Mouse (Mus musculus) lung, embryonic 16.5 days (tissue): ENCODE measurements around the gene Kat2b. TPM values are rescaled to one million over a fixed set of nuclear protein-coding genes. Genes with fewer than 3 reads are reported as not detected.

ENCODE experiments used
- ATAC-seq: fragments of 200-750 bp; cut with Nextera tagmentation; 2 replicates; pipeline ENCODE4 v1.8.0; 2017; ENCODE audit warnings: low read depth, mild to moderate bottlenecking, moderate library complexity
- H3K27ac ChIP-seq: fragments of 300-500 bp; sonication (generic); 2 replicates; pipeline ENCODE4 v1.5.1; 2014; ENCODE audit warnings: mild to moderate bottlenecking, control low read depth, low read length
- H3K27me3 ChIP-seq: fragments of 300-500 bp; sonication (generic); 2 replicates; pipeline ENCODE4 v1.6.1; 2014; ENCODE audit warnings: low read depth, low read length, mixed read lengths; ENCODE audit not compliant: control insufficient read depth, insufficient read depth
- H3K36me3 ChIP-seq: fragments of 300-500 bp; sonication (generic); 2 replicates; pipeline ENCODE4 v1.6.1; 2014; ENCODE audit warnings: low read length; ENCODE audit not compliant: control insufficient read depth, insufficient read depth
- H3K4me1 ChIP-seq: fragments of 300-500 bp; sonication (generic); replicated peaks from 2 replicates; pipeline ENCODE4 v1.6.1; 2014; ENCODE audit warnings: low read length, mixed read lengths; ENCODE audit not compliant: control insufficient read depth, insufficient read depth
- H3K4me2 ChIP-seq: fragments of 300-500 bp; sonication (generic); 2 replicates; pipeline ENCODE4 v1.6.1; 2014; ENCODE audit warnings: low read depth, low read length, control low read depth
- H3K4me3 ChIP-seq: fragments of 300-500 bp; sonication (generic); 2 replicates; pipeline ENCODE4 v1.5.1; 2014; ENCODE audit warnings: mild to moderate bottlenecking, low read length, control low read depth
- H3K9ac ChIP-seq: fragments of 300-500 bp; sonication (generic); 2 replicates; pipeline ENCODE4 v1.6.1; 2014; ENCODE audit warnings: low read length, control low read depth
- H3K9me3 ChIP-seq: fragments of 300-500 bp; sonication (generic); 2 replicates; pipeline ENCODE4 v1.6.1; 2016; ENCODE audit warnings: low read length; ENCODE audit not compliant: control insufficient read depth
- WGBS: fragments of 180-500 bp; shearing (Covaris S2); extraction: QIAGEN DNeasy Blood & Tissue Kit; methylation state at CpG from one replicate; pipeline ENCODE4 v1.1.7; 2014; 5-methylcytosine and 5-hydroxymethylcytosine counted together
- polyA plus RNA-seq: library from polyadenylated mRNA; unstranded; fragments of >200 nt; fragmentation: Nextera tagmentation; extraction: Ambion mirVana; gene quantifications from 2 replicates; pipeline ENCODE4 v1.2.1, GENCODE M21; 2015

Gene Kat2b
- polyA plus RNA-seq, 1 experiment from 2014 or later = 4.8 TPM

- WGBS = 77% methylated on average over 8 of the region's 8 CpGs
- H3K4me3 ChIP-seq = no peak overlapping the region
- no peaks in the 10 kb centered on the region for H3K4me1 ChIP-seq
- no peaks in the 10 kb centered on the region for H3K9me3 ChIP-seq
- H3K9ac ChIP-seq = no peak overlapping the region
- no peak overlapping the region for H3K27ac ChIP-seq
- no peak for ATAC-seq
- no peak overlapping the region for H3K4me2 ChIP-seq
- no peaks in the 10 kb centered on the region for H3K27me3 ChIP-seq
- H3K36me3 ChIP-seq = no peaks in the 10 kb centered on the region
Measured at GRCm38 (mm10) chr17:53551306-53552299, 15.1 kb upstream of the Kat2b start.

GRCm38 (mm10) chr17:53554088-53554487, 12.6 kb upstream of the Kat2b start:
- H3K4me1 ChIP-seq = no peaks in the 10 kb centered on the region
- H3K4me3 ChIP-seq = no peak overlapping the region
- H3K27me3 ChIP-seq = no peaks in the 10 kb centered on the region
- WGBS = 56% methylated on average over 4 of the region's 4 CpGs
- H3K4me2 ChIP-seq = no peak overlapping the region
- H3K9me3 ChIP-seq = no peaks in the 10 kb centered on the region
- no peaks in the 10 kb centered on the region for H3K36me3 ChIP-seq
- no peak overlapping the region for H3K27ac ChIP-seq
- ATAC-seq = no peak
- no peak overlapping the region for H3K9ac ChIP-seq

- Histone ChIP-seq H3K27ac (no peak overlapping the region), H3K4me2 (no peak overlapping the region), H3K9me3 (no peaks in the 10 kb centered on the region), H3K36me3 (no peaks in the 10 kb centered on the region), H3K4me1 (no peaks in the 10 kb centered on the region), H3K4me3 (no peak overlapping the region), H3K9ac (no peak overlapping the region), H3K27me3 (no peaks in the 10 kb centered on the region)
- no peak for ATAC-seq
- WGBS = 74% methylated on average over 3 of the region's 3 CpGs
Measured at GRCm38 (mm10) chr17:53554813-53555212, 11.8 kb upstream of the Kat2b start.

GRCm38 (mm10) chr17:53557443-53557842, 9.2 kb upstream of the Kat2b start:
- H3K27ac ChIP-seq = no peak overlapping the region
- H3K9ac ChIP-seq = no peak overlapping the region
- WGBS = 53% methylated on average over 3 of the region's 3 CpGs
- no peaks in the 10 kb centered on the region for H3K36me3 ChIP-seq
- H3K9me3 ChIP-seq = no peaks in the 10 kb centered on the region
- no peak for ATAC-seq
- no peak overlapping the region for H3K4me2 ChIP-seq
- H3K27me3 ChIP-seq = no peaks in the 10 kb centered on the region
- H3K4me1 ChIP-seq = no peaks in the 10 kb centered on the region
- H3K4me3 ChIP-seq = no peak overlapping the region

GRCm38 (mm10) chr17:53559646-53560045, 7.0 kb upstream of the Kat2b start:
- H3K4me3 ChIP-seq = no peak overlapping the region
- H3K27me3 ChIP-seq = no peaks in the 10 kb centered on the region
- H3K9ac ChIP-seq = no peak overlapping the region
- H3K27ac ChIP-seq = no peak overlapping the region
- no peaks in the 10 kb centered on the region for H3K4me1 ChIP-seq
- H3K36me3 ChIP-seq = no peaks in the 10 kb centered on the region
- WGBS = 82% methylated on average over 5 of the region's 5 CpGs
- ATAC-seq = no peak
- H3K9me3 ChIP-seq = no peaks in the 10 kb centered on the region
- no peak overlapping the region for H3K4me2 ChIP-seq

- Histone ChIP-seq H3K9me3 (no peaks in the 10 kb centered on the region), H3K4me3 (no peak overlapping the region), H3K4me2 (no peak overlapping the region), H3K27me3 (no peaks in the 10 kb centered on the region), H3K36me3 (no peaks in the 10 kb centered on the region), H3K9ac (no peak overlapping the region), H3K27ac (no peak overlapping the region), H3K4me1 (peaks cover 2% of the 10 kb centered on the region; the same call in 1 of the 2 replicates)
- ATAC-seq = no peak
- WGBS = 75% methylated on average over 4 of the region's 4 CpGs
Measured at GRCm38 (mm10) chr17:53561458-53562029, 5.1 kb upstream of the Kat2b start.

GRCm38 (mm10) chr17:53564837-53565236, 1.8 kb upstream of the Kat2b start:
- H3K9ac ChIP-seq = no peak overlapping the region
- peaks cover 18% of the 10 kb centered on the region for H3K4me1 ChIP-seq
- H3K4me2 ChIP-seq = no peak overlapping the region
- no peak overlapping the region for H3K27ac ChIP-seq
- WGBS = 68% methylated on average over 4 of the region's 4 CpGs
- H3K4me3 ChIP-seq = no peak overlapping the region
- no peaks in the 10 kb centered on the region for H3K9me3 ChIP-seq
- H3K36me3 ChIP-seq = no peaks in the 10 kb centered on the region
- H3K27me3 ChIP-seq = no peaks in the 10 kb centered on the region
- ATAC-seq = no peak

- Histone ChIP-seq H3K4me1 (peaks cover 25% of the 10 kb centered on the region), H3K36me3 (no peaks in the 10 kb centered on the region), H3K27ac (peak overlapping the region; percentile 95), H3K9me3 (no peaks in the 10 kb centered on the region), H3K4me2 (peak overlapping the region; percentile 73), H3K9ac (peak overlapping the region; percentile 90), H3K4me3 (peak overlapping the region; percentile 85), H3K27me3 (no peaks in the 10 kb centered on the region)
- WGBS = under 1% methylated on average over 38 of the region's 51 CpGs
- peak; percentile 72 for ATAC-seq
Measured at GRCm38 (mm10) chr17:53566919-53567345, 271 bp downstream of the Kat2b start.

GRCm38 (mm10) chr17:53567346-53568101, 863 bp downstream of the Kat2b start:
- Histone ChIP-seq H3K9ac (peak overlapping the region; percentile 90), H3K4me2 (peak overlapping the region; percentile 73), H3K9me3 (no peaks in the 10 kb centered on the region), H3K27ac (peak overlapping the region; percentile 95), H3K36me3 (no peaks in the 10 kb centered on the region), H3K4me3 (peak overlapping the region; percentile 85), H3K27me3 (no peaks in the 10 kb centered on the region), H3K4me1 (peaks cover 25% of the 10 kb centered on the region)
- ATAC-seq = peak; percentile 61
- WGBS = under 1% methylated on average over 57 of the region's 67 CpGs
